Mouse (Mus musculus) adrenal gland, adult 18-20 months (tissue): ENCODE measurements around the gene Bcr. TPM values are rescaled to one million over a fixed set of nuclear protein-coding genes. Genes with fewer than 3 reads are reported as not detected.

Experiments
- DNase-seq, 2 experiments: peaks; one replicate each; pipeline ENCODE4 v3.0.0; 2021 to 2022; ENCODE audit warnings: low spot score in 2 of 2
- total RNA-seq, 2 experiments: library from RNA; stranded (reverse); gene quantifications; 1 replicate in 1 of 2; 2 replicates in 1 of 2; pipeline ENCODE4 v1.2.3; 2021

Gene Bcr
- total RNA-seq, 2 experiments from 2014 or later = 35.0 to 41.0 TPM

- no peak for DNase-seq
Observed at GRCm38 (mm10) chr10:75230572-75230971, 170.2 kb downstream of the Bcr start.

GRCm38 (mm10) chr10:75231876-75232275 lies 171.5 kb downstream of the Bcr start:
- DNase-seq = no peak

DNA sequence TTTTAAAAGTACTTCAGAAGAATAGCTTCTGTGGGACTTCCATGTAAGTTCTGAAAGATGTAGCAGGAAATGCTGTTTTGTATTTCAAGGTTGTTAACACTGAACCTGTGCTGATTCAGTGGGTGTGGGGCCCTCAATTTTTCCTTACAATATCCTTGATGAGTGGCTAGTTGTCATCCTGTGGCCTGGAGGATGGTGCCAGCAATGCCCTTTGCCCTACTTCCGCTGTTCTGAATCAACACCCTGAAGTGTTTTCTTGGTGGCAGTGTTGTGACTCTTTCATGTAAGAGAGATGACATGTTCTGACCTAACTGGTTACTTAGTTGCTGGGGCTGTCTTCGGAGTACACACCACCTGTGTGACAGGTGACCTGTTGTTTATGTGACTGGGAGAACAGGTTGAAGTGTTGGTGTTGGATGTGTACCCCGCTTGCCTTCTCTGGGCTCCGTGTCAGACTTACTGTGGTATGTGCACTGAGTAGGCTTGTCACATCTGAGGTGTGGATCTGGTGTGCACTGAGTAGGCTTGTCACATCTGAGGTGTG lies 172.3 kb downstream of the Bcr start:
- DNase-seq = no peak

- DNase-seq = no peak
Observed at GRCm38 (mm10) chr10:75233489-75233888, 173.1 kb downstream of the Bcr start.

Other genes with a start within 250 kb of the Bcr start
- 1 to 10 TPM; 2.9 to 4.4 TPM for gene Gnaz, start 93.4 kb upstream of the Bcr start, total RNA-seq
- 1 to 10 TPM in 1 of 2 experiments, not detected in 1; 1.4 TPM for gene Rsph14, start 28.0 kb upstream of the Bcr start, total RNA-seq
- gene Rab36, start 23.5 kb upstream of the Bcr start, total RNA-seq = 10 to 100 TPM; 12.6 to 12.9 TPM
- 10 to 100 TPM; 51.8 to 56.0 TPM for gene Specc1l, start 151.5 kb downstream of the Bcr start, total RNA-seq